Mouse (Mus musculus): Measurements from ENCODE around the gene Slco4a1.

GRCm38 (mm10) chr2:180484882-180485281 is 28.8 kb downstream of the Slco4a1 start:
- no peak for TF ChIP-seq EP300 (IDR thresholded peaks at IDR 0.05)
- TF ChIP-seq CTCF (IDR thresholded peaks at IDR 0.05), result no peak
